Mouse (Mus musculus) MEL (cell line): ENCODE measurements around the gene Fnbp4. TPM values are rescaled to one million over a fixed set of nuclear protein-coding genes. Genes with fewer than 3 reads are reported as not detected.

ENCODE experiments used
- DNase-seq: peaks from one replicate; pipeline ENCODE4 v3.0.0; 2011; ENCODE audit warnings: low read depth, low spot score
- H3K27ac ChIP-seq: 2 replicates; pipeline ENCODE4 v1.5.1; 2012; ENCODE audit warnings: low read depth, mild to moderate bottlenecking, control low read depth, low read length, moderate library complexity; ENCODE audit not compliant: control insufficient read depth
- H3K27me3 ChIP-seq, 2 experiments: fragments of 150-350 bp in 1 of 2; sonication (generic) in 1 of 2; 2 replicates each; pipeline ENCODE4 v1.6.1; 2012; ENCODE audit warnings: low read length in 2 of 2, mild to moderate bottlenecking in 2 of 2, improper control_type of control experiment in 1 of 2, moderate library complexity in 1 of 2; ENCODE audit not compliant: insufficient read depth in 2 of 2, control insufficient read depth in 1 of 2
- H3K36me3 ChIP-seq, 2 experiments: 2 replicates each; pipeline ENCODE4 v1.6.1; 2012 to 2014; ENCODE audit warnings: low read length in 2 of 2, improper control_type of control experiment in 1 of 2, inconsistent platforms in 1 of 2, mild to moderate bottlenecking in 1 of 2; ENCODE audit not compliant: insufficient read depth in 2 of 2, control insufficient read depth in 1 of 2
- H3K4me1 ChIP-seq, 2 experiments: fragments of 150-350 bp in 1 of 2; sonication (generic) in 1 of 2; 2 replicates each; pipeline ENCODE4 v1.6.1; 2012; ENCODE audit warnings: low read length in 2 of 2, improper control_type of control experiment in 1 of 2, mild to moderate bottlenecking in 1 of 2; ENCODE audit not compliant: insufficient read depth in 2 of 2, control insufficient read depth in 1 of 2
- H3K4me3 ChIP-seq, 2 experiments: fragments of 150-350 bp in 1 of 2; sonication (generic) in 1 of 2; 2 replicates each; pipeline ENCODE4 v1.5.1; 2012; ENCODE audit warnings: low read depth in 2 of 2, low read length in 2 of 2, mild to moderate bottlenecking in 2 of 2, moderate library complexity in 2 of 2, control low read depth in 1 of 2, improper control_type of control experiment in 1 of 2; ENCODE audit not compliant: control insufficient read depth in 1 of 2, insufficient read depth in 1 of 2
- H3K79me2 ChIP-seq: 2 replicates; pipeline ENCODE4 v1.6.1; 2012; ENCODE audit warnings: mild to moderate bottlenecking, low read length, moderate library complexity; ENCODE audit not compliant: control insufficient read depth, poor library complexity, insufficient read depth
- H3K9ac ChIP-seq: 2 replicates; pipeline ENCODE4 v1.6.1; 2012; ENCODE audit warnings: low read depth, mild to moderate bottlenecking, control low read depth, low read length, moderate library complexity; ENCODE audit not compliant: control insufficient read depth, poor library complexity, severe bottlenecking
- H3K9me3 ChIP-seq: fragments of 150-350 bp; sonication (generic); replicated peaks from 2 replicates; pipeline ENCODE4 v1.6.1; 2012; ENCODE audit warnings: mild to moderate bottlenecking, low read length, improper control_type of control experiment, moderate library complexity; ENCODE audit not compliant: insufficient read depth
- CHD1 ChIP-seq: IDR thresholded peaks from 2 replicates; pipeline ENCODE4 v1.6.1; 2012; ENCODE audit warnings: low read depth, mild to moderate bottlenecking, inconsistent platforms, low read length, improper control_type of control experiment
- E2F4 ChIP-seq: IDR thresholded peaks from 2 replicates; pipeline ENCODE4 v1.6.1; 2011; ENCODE audit warnings: low read depth, low read length, improper control_type of control experiment, borderline replicate concordance
- ELF1 ChIP-seq: IDR thresholded peaks from 2 replicates; pipeline ENCODE4 v1.6.1; 2014; ENCODE audit warnings: low read depth, mild to moderate bottlenecking, inconsistent platforms, low read length, improper control_type of control experiment, moderate library complexity
- EP300 ChIP-seq, 2 experiments: IDR thresholded peaks; 2 replicates each; pipeline ENCODE4 v1.6.1; 2011; ENCODE audit warnings: improper control_type of control experiment in 2 of 2, low read length in 2 of 2, low read depth in 1 of 2, mild to moderate bottlenecking in 1 of 2
- ETS1 ChIP-seq: IDR thresholded peaks from 2 replicates; pipeline ENCODE4 v1.6.1; 2012; ENCODE audit warnings: low read depth, mild to moderate bottlenecking, inconsistent platforms, low read length, improper control_type of control experiment, moderate library complexity
- HCFC1 ChIP-seq: IDR thresholded peaks from 2 replicates; pipeline ENCODE4 v1.6.1; 2012; ENCODE audit warnings: low read depth, mild to moderate bottlenecking, inconsistent platforms, low read length, improper control_type of control experiment, moderate library complexity
- JUND ChIP-seq: IDR thresholded peaks from 2 replicates; pipeline ENCODE4 v1.6.1; 2011; ENCODE audit warnings: low read depth, mild to moderate bottlenecking, improper control_type of control experiment, low read length
- KAT2A ChIP-seq: conservative IDR thresholded peaks from 2 replicates; pipeline ENCODE4 v1.6.1; 2012; ENCODE audit warnings: low read depth, low read length, improper control_type of control experiment, inconsistent platforms
- MAFK ChIP-seq: IDR thresholded peaks from 2 replicates; pipeline ENCODE4 v1.6.1; 2011; ENCODE audit warnings: low read depth, mild to moderate bottlenecking, low read length, improper control_type of control experiment, borderline replicate concordance
- MAX ChIP-seq: IDR thresholded peaks from 2 replicates; pipeline ENCODE4 v1.6.1; 2011; ENCODE audit warnings: low read length, improper control_type of control experiment
- MEF2A ChIP-seq: IDR thresholded peaks from 2 replicates; pipeline ENCODE4 v1.6.1; 2014; ENCODE audit warnings: low read depth, mild to moderate bottlenecking, inconsistent platforms, low read length, improper control_type of control experiment; ENCODE audit not compliant: poor library complexity, insufficient replicate concordance, severe bottlenecking; ENCODE audit errors: extremely low read depth
- MXI1 ChIP-seq: IDR thresholded peaks from 2 replicates; pipeline ENCODE4 v1.6.1; 2011; ENCODE audit warnings: mild to moderate bottlenecking, low read depth, low read length, improper control_type of control experiment
- MYB ChIP-seq: IDR thresholded peaks from 2 replicates; pipeline ENCODE4 v1.6.1; 2011; ENCODE audit warnings: mild to moderate bottlenecking, low read depth, low read length, improper control_type of control experiment
- MYC ChIP-seq: IDR thresholded peaks from 2 replicates; pipeline ENCODE4 v1.6.1; 2011; ENCODE audit warnings: low read depth, mild to moderate bottlenecking, low read length, improper control_type of control experiment, moderate library complexity
- NELFE ChIP-seq: IDR thresholded peaks from 2 replicates; pipeline ENCODE4 v1.6.1; 2011; ENCODE audit warnings: low read depth, low read length, improper control_type of control experiment
- NRF1 ChIP-seq: IDR thresholded peaks from 2 replicates; pipeline ENCODE4 v1.6.1; 2014; ENCODE audit warnings: low read depth, mild to moderate bottlenecking, inconsistent platforms, low read length, improper control_type of control experiment, moderate library complexity; ENCODE audit not compliant: poor library complexity, insufficient read depth, severe bottlenecking
- POLR2A ChIP-seq, 2 experiments: IDR thresholded peaks; 2 replicates each; pipeline ENCODE4 v1.6.1; 2011 to 2012; ENCODE audit warnings: low read length in 2 of 2, mild to moderate bottlenecking in 2 of 2, control low read depth in 1 of 2, improper control_type of control experiment in 1 of 2, low read depth in 1 of 2, moderate library complexity in 1 of 2; ENCODE audit not compliant: control insufficient read depth in 1 of 2, insufficient read depth in 1 of 2, poor library complexity in 1 of 2
- POLR2AphosphoS5 ChIP-seq: IDR thresholded peaks from 2 replicates; pipeline ENCODE4 v1.6.1; 2012; ENCODE audit warnings: low read depth, borderline replicate concordance, mild to moderate bottlenecking, inconsistent platforms, low read length, moderate library complexity, mixed read lengths
- RAD21 ChIP-seq: IDR thresholded peaks from 2 replicates; pipeline ENCODE4 v1.6.1; 2011; ENCODE audit warnings: mild to moderate bottlenecking, low read depth, low read length, improper control_type of control experiment
- RCOR1 ChIP-seq: IDR thresholded peaks from 2 replicates; pipeline ENCODE4 v1.6.1; 2012; ENCODE audit warnings: low read depth, mild to moderate bottlenecking, inconsistent platforms, low read length, improper control_type of control experiment
- SIN3A ChIP-seq: IDR thresholded peaks from 2 replicates; pipeline ENCODE4 v1.6.1; 2012; ENCODE audit warnings: low read length, improper control_type of control experiment, inconsistent platforms
- SMC3 ChIP-seq: IDR thresholded peaks from 2 replicates; pipeline ENCODE4 v1.6.1; 2011; ENCODE audit warnings: low read depth, low read length, improper control_type of control experiment
- TAL1 ChIP-seq: IDR thresholded peaks from 2 replicates; pipeline ENCODE4 v1.6.1; 2012; ENCODE audit warnings: mild to moderate bottlenecking, inconsistent platforms, low read length, moderate library complexity, mixed read lengths
- TBP ChIP-seq: IDR thresholded peaks from 2 replicates; pipeline ENCODE4 v1.8.0; 2011; ENCODE audit warnings: low read depth, low read length, improper control_type of control experiment
- UBTF ChIP-seq: IDR thresholded peaks from 2 replicates; pipeline ENCODE4 v1.6.1; 2012; ENCODE audit warnings: low read depth, mild to moderate bottlenecking, inconsistent platforms, low read length, improper control_type of control experiment, moderate library complexity, borderline replicate concordance; ENCODE audit not compliant: insufficient read depth
- USF2 ChIP-seq, 2 experiments: IDR thresholded peaks; 2 replicates each; pipeline ENCODE4 v1.6.1; 2011 to 2012; ENCODE audit warnings: improper control_type of control experiment in 2 of 2, low read length in 2 of 2, borderline replicate concordance in 1 of 2, inconsistent platforms in 1 of 2, low read depth in 1 of 2, mild to moderate bottlenecking in 1 of 2; ENCODE audit not compliant: insufficient read depth in 1 of 2
- ZC3H11A ChIP-seq: IDR thresholded peaks from 2 replicates; pipeline ENCODE4 v1.6.1; 2012; ENCODE audit warnings: low read depth, mild to moderate bottlenecking, inconsistent platforms, low read length, improper control_type of control experiment
- ZKSCAN1 ChIP-seq: IDR thresholded peaks from 2 replicates; pipeline ENCODE4 v1.6.1; 2012; ENCODE audit warnings: low read depth, mild to moderate bottlenecking, inconsistent platforms, low read length, improper control_type of control experiment, moderate library complexity
- ZMIZ1 ChIP-seq: IDR thresholded peaks from 2 replicates; pipeline ENCODE4 v1.6.1; 2012; ENCODE audit warnings: low read depth, mild to moderate bottlenecking, inconsistent platforms, low read length, improper control_type of control experiment, moderate library complexity
- polyA plus RNA-seq, 2 experiments: library from polyadenylated mRNA; stranded (reverse) in 1 of 2; unstranded in 1 of 2; fragments of >175 nt in 1 of 2; fragments of >200 nt in 1 of 2; gene quantifications; 2 replicates each; pipeline versions ENCODE4 v1.2.1 to v1.2.4; 2012; ENCODE audit warnings: low replicate concordance in 2 of 2, low read depth in 1 of 2; ENCODE audit not compliant: insufficient read length in 2 of 2, insufficient read depth in 1 of 2, missing spikeins in 1 of 2
- total RNA-seq: library from RNA; depleted of rRNA; stranded (reverse); fragments of 300-350 nt; gene quantifications from 2 replicates; pipeline ENCODE4 v1.2.3, GENCODE M21; 2012

The Fnbp4 gene
- total and polyA plus RNA-seq, 3 experiments: 42.1 to 353 (median 73.7) TPM

DNA sequence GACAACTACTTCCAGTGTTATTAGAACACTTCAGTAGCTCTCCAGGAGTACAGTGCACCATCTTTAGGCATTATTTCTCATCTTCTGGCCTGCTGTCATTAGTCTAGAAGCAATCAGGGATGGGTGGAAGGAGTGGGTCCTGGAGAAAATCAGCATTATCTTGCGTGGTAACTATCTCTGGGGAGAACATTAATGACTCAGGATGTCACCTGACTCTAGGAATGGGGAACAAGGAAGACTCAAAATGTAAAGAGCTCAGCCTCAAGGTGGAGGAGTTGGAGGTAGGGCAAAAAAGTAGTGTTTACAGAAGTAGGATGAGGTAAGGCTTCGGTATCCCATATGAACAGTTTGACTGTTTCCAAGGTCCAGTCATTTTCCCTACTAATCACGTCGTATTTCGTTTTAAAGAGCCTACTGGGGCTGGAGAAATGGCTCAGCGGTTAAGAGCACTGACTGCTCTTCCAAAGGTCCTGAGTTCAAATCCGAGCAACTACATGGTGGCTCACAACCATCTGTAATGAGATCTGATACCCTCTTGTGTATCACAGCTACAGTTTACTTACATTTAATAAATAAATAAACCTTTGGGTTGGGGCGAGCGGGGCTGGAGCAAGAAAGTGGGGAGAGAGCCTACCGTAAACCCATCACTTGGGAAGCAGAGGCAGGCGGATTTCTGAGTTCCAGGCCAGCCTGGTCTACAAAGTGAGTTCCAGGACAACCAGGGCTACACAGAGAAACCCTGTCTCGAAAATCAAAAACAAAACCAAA, 701 bp upstream of the Fnbp4 start (continued):
- TF ChIP-seq TBP (peak; percentile 50; the same call in 1 of the 2 replicates), ZMIZ1 (peak; percentile 59), POLR2A (IDR thresholded peaks at IDR 0.05; ENCODE audit: control insufficient read depth in 1 of 2, insufficient read depth in 1 of 2, low read depth in 1 of 2, low read length in 2 of 2, poor library complexity in 1 of 2) (peak in 1 of 2 experiments; percentile 11; a peak in 1 of 4 replicates), RCOR1 (no peak; the same call in 1 of the 2 replicates), CHD1 (peak; percentile 98; the same call in 1 of the 2 replicates), TAL1 (no peak), NELFE (0 out of 2 replicates have a peak, but pooled peaks have one; percentile 54), KAT2A (no peak)
- TF ChIP-seq, all 39 proteins: peak for 16

- H3K4me1 ChIP-seq: peaks cover 8 to 25% of the 10 kb centered on the region in 2 experiments
- H3K9ac ChIP-seq: peak overlapping the region; percentile 98
- no peaks in the 10 kb centered on the region for H3K27me3 ChIP-seq
- H3K79me2 ChIP-seq: peaks cover 49% of the 10 kb centered on the region
- peak; percentile 60 for DNase-seq
- peak overlapping the region; percentile 87 for H3K27ac ChIP-seq
- H3K9me3 ChIP-seq: no peaks in the 10 kb centered on the region
- H3K36me3 ChIP-seq: peaks cover 17 to 39% of the 10 kb centered on the region in 2 experiments
- H3K4me3 ChIP-seq: peak overlapping the region; percentile 84 to 86
- TF ChIP-seq TAL1: no peak
- no peak for TF ChIP-seq EP300 (IDR thresholded peaks at IDR 0.05; ENCODE audit: low read depth in 1 of 2, low read length in 2 of 2)
- TF ChIP-seq SIN3A: peak; percentile 62; the same call in 1 of the 2 replicates
- TF ChIP-seq SMC3: no peak
- peak; percentile 5; the same call in 1 of the 2 replicates for TF ChIP-seq ETS1
- TF ChIP-seq MYC: peak; percentile 88
- TF ChIP-seq E2F4: no peak
- peak in 1 of 2 experiments; percentile 17; a peak in 1 of 4 replicates for TF ChIP-seq POLR2A (IDR thresholded peaks at IDR 0.05; ENCODE audit: control insufficient read depth in 1 of 2, insufficient read depth in 1 of 2, low read depth in 1 of 2, low read length in 2 of 2, poor library complexity in 1 of 2)
- no peak for TF ChIP-seq USF2 (IDR thresholded peaks at IDR 0.05; ENCODE audit: borderline replicate concordance in 1 of 2, insufficient read depth in 1 of 2, low read depth in 1 of 2, low read length in 2 of 2)
- no peak for TF ChIP-seq ELF1
- TF ChIP-seq MYB: no peak
- no peak for TF ChIP-seq POLR2AphosphoS5
- no peak for TF ChIP-seq ZKSCAN1
- TF ChIP-seq RCOR1: no peak
- TF ChIP-seq MEF2A: no peak
- TF ChIP-seq KAT2A: no peak
- TF ChIP-seq MAX: peak; percentile 79
- no peak for TF ChIP-seq ZC3H11A
- TF ChIP-seq UBTF: peak; percentile 98; the same call in 1 of the 2 replicates
- TF ChIP-seq MXI1: peak; percentile 93
- no peak for TF ChIP-seq MAFK
- peak; percentile 78; the same call in 1 of the 2 replicates for TF ChIP-seq CHD1
- TF ChIP-seq RAD21: no peak
- TF ChIP-seq HCFC1: 0 out of 2 replicates have a peak, but pooled peaks have one; percentile 19
- TF ChIP-seq JUND: no peak
- no peak for TF ChIP-seq ZMIZ1
- TF ChIP-seq NRF1: no peak
- no peak for TF ChIP-seq NELFE
Observed at GRCm38 (mm10) chr2:90745740-90746537, 769 bp downstream of the Fnbp4 start.
